Mouse (Mus musculus): ENCODE data around the gene Ovca2. TPM values are rescaled to one million over a fixed set of nuclear protein-coding genes. Genes with fewer than 3 reads are reported as not detected.

Ovca2 gene
- polyA plus RNA-seq (2015; fragmentation: Nextera tagmentation; extraction: Ambion mirVana): 19.4 and 23.2 TPM in 2 replicates

- peak within 1 kb of the TSS; percentile 84 for H3K4me3 ChIP-seq (replicated peaks; ENCODE audit: low read length)
- under 1% methylated on average over 33 of the region's 33 CpGs for WGBS
- 0 out of 2 replicates have a peak, but pooled peaks cover 3% of the 10 kb centered on the region for H3K36me3 ChIP-seq (ENCODE audit: control insufficient read depth, insufficient read depth, low read length)
- peak; percentile 95 for ATAC-seq (ENCODE audit: insufficient read depth, low FRiP score)
- no peaks in the 10 kb centered on the region for H3K9me3 ChIP-seq (replicated peaks; ENCODE audit: control insufficient read depth, low read length)
- peak within 1 kb of the TSS; percentile 69 for H3K27ac ChIP-seq (ENCODE audit: low read length)
- peak within 1 kb of the TSS; percentile 93 for H3K4me2 ChIP-seq (ENCODE audit: low read depth, low read length)
- peak within 1 kb of the TSS; percentile 89 for H3K9ac ChIP-seq (ENCODE audit: low read length)
- H3K27me3 ChIP-seq (ENCODE audit: control insufficient read depth, insufficient read depth, low read length): no peaks in the 10 kb centered on the region
- H3K4me1 ChIP-seq (ENCODE audit: control insufficient read depth, insufficient read depth, low read length): peaks cover 14% of the 10 kb centered on the region
Measured at GRCm38 (mm10) chr11:75178672-75179208, at the start of gene Ovca2. TSS of gene Ovca2 (minus strand) at chr11:75178835.

- Histone ChIP-seq H3K9me3 (replicated peaks; ENCODE audit: control insufficient read depth, low read length) (no peaks in the 10 kb centered on the region), H3K27ac (ENCODE audit: low read length) (no peak overlapping the region), H3K9ac (ENCODE audit: low read length) (no peak overlapping the region), H3K4me1 (ENCODE audit: control insufficient read depth, insufficient read depth, low read length) (no peaks in the 10 kb centered on the region), H3K27me3 (ENCODE audit: control insufficient read depth, insufficient read depth, low read length) (no peaks in the 10 kb centered on the region), H3K4me2 (ENCODE audit: low read depth, low read length) (no peak overlapping the region), H3K36me3 (ENCODE audit: control insufficient read depth, insufficient read depth, low read length) (no peaks in the 10 kb centered on the region), H3K4me3 (replicated peaks; ENCODE audit: low read length) (no peak overlapping the region)
- no peak for ATAC-seq (ENCODE audit: insufficient read depth, low FRiP score)
- WGBS: 46% methylated on average over 3 of the region's 3 CpGs
Measured at GRCm38 (mm10) chr11:75227632-75228031, 49.0 kb upstream of the Ovca2 start.

- Histone ChIP-seq H3K9me3 (replicated peaks; ENCODE audit: control insufficient read depth, low read length) (no peaks in the 10 kb centered on the region), H3K27ac (ENCODE audit: low read length) (no peak overlapping the region), H3K4me1 (ENCODE audit: control insufficient read depth, insufficient read depth, low read length) (peaks cover 11% of the 10 kb centered on the region), H3K27me3 (ENCODE audit: control insufficient read depth, insufficient read depth, low read length) (no peaks in the 10 kb centered on the region), H3K4me2 (ENCODE audit: low read depth, low read length) (no peak overlapping the region), H3K36me3 (ENCODE audit: control insufficient read depth, insufficient read depth, low read length) (no peaks in the 10 kb centered on the region), H3K9ac (ENCODE audit: low read length) (no peak overlapping the region), H3K4me3 (replicated peaks; ENCODE audit: low read length) (no peak overlapping the region)
- ATAC-seq (ENCODE audit: insufficient read depth, low FRiP score): no peak
- WGBS: 84% methylated on average over 4 of the region's 4 CpGs
Measured at GRCm38 (mm10) chr11:75224835-75225234, 46.2 kb upstream of the Ovca2 start.

GRCm38 (mm10) chr11:75224062-75224461 lies 45.4 kb upstream of the Ovca2 start:
- H3K4me3 ChIP-seq (replicated peaks; ENCODE audit: low read length): no peak overlapping the region
- no peaks in the 10 kb centered on the region for H3K9me3 ChIP-seq (replicated peaks; ENCODE audit: control insufficient read depth, low read length)
- no peaks in the 10 kb centered on the region for H3K27me3 ChIP-seq (ENCODE audit: control insufficient read depth, insufficient read depth, low read length)
- 89% methylated on average over 12 of the region's 12 CpGs for WGBS
- H3K4me1 ChIP-seq (ENCODE audit: control insufficient read depth, insufficient read depth, low read length): peaks cover 15% of the 10 kb centered on the region
- H3K4me2 ChIP-seq (ENCODE audit: low read depth, low read length): no peak overlapping the region
- no peak overlapping the region for H3K9ac ChIP-seq (ENCODE audit: low read length)
- no peaks in the 10 kb centered on the region for H3K36me3 ChIP-seq (ENCODE audit: control insufficient read depth, insufficient read depth, low read length)
- H3K27ac ChIP-seq (ENCODE audit: low read length): no peak overlapping the region
- ATAC-seq (ENCODE audit: insufficient read depth, low FRiP score): no peak

- H3K27ac ChIP-seq (ENCODE audit: low read length): no peak overlapping the region
- no peak overlapping the region for H3K9ac ChIP-seq (ENCODE audit: low read length)
- no peak overlapping the region for H3K4me3 ChIP-seq (replicated peaks; ENCODE audit: low read length)
- H3K27me3 ChIP-seq (ENCODE audit: control insufficient read depth, insufficient read depth, low read length): no peaks in the 10 kb centered on the region
- no peak for ATAC-seq (ENCODE audit: insufficient read depth, low FRiP score)
- peaks cover 15% of the 10 kb centered on the region for H3K4me1 ChIP-seq (ENCODE audit: control insufficient read depth, insufficient read depth, low read length)
- H3K4me2 ChIP-seq (ENCODE audit: low read depth, low read length): 0 out of 2 replicates have a peak overlapping the region, but pooled peaks have one; percentile 10
- WGBS: 38% methylated on average over 5 of the region's 6 CpGs
- no peaks in the 10 kb centered on the region for H3K9me3 ChIP-seq (replicated peaks; ENCODE audit: control insufficient read depth, low read length)
- H3K36me3 ChIP-seq (ENCODE audit: control insufficient read depth, insufficient read depth, low read length): no peaks in the 10 kb centered on the region
Measured at GRCm38 (mm10) chr11:75220517-75221145, 42.0 kb upstream of the Ovca2 start.

- Histone ChIP-seq H3K36me3 (ENCODE audit: control insufficient read depth, insufficient read depth, low read length) (no peaks in the 10 kb centered on the region), H3K9me3 (replicated peaks; ENCODE audit: control insufficient read depth, low read length) (no peaks in the 10 kb centered on the region), H3K4me2 (ENCODE audit: low read depth, low read length) (0 out of 2 replicates have a peak overlapping the region, but pooled peaks have one; percentile 10), H3K27ac (ENCODE audit: low read length) (peak overlapping the region; percentile 29; the same call in 1 of the 2 replicates), H3K4me1 (ENCODE audit: control insufficient read depth, insufficient read depth, low read length) (peaks cover 15% of the 10 kb centered on the region), H3K27me3 (ENCODE audit: control insufficient read depth, insufficient read depth, low read length) (no peaks in the 10 kb centered on the region), H3K4me3 (replicated peaks; ENCODE audit: low read length) (no peak overlapping the region), H3K9ac (ENCODE audit: low read length) (no peak overlapping the region)
- no peak; the same call in 1 of the 2 replicates for ATAC-seq (ENCODE audit: insufficient read depth, low FRiP score)
- 22% methylated on average over 9 of the region's 9 CpGs for WGBS
Measured at GRCm38 (mm10) chr11:75220115-75220514, 41.5 kb upstream of the Ovca2 start.

GRCm38 (mm10) chr11:75214081-75214950 lies 35.7 kb upstream of the Ovca2 start:
- Histone ChIP-seq H3K9me3 (replicated peaks; ENCODE audit: control insufficient read depth, low read length) (no peaks in the 10 kb centered on the region), H3K36me3 (ENCODE audit: control insufficient read depth, insufficient read depth, low read length) (no peaks in the 10 kb centered on the region), H3K4me3 (replicated peaks; ENCODE audit: low read length) (peak overlapping the region; percentile 32), H3K9ac (ENCODE audit: low read length) (peak overlapping the region; percentile 66), H3K4me1 (ENCODE audit: control insufficient read depth, insufficient read depth, low read length) (peaks cover 26% of the 10 kb centered on the region), H3K27ac (ENCODE audit: low read length) (peak overlapping the region; percentile 82), H3K27me3 (ENCODE audit: control insufficient read depth, insufficient read depth, low read length) (no peaks in the 10 kb centered on the region), H3K4me2 (ENCODE audit: low read depth, low read length) (peak overlapping the region; percentile 55)
- ATAC-seq (ENCODE audit: insufficient read depth, low FRiP score): peak; percentile 5
- WGBS: 22% methylated on average over 13 of the region's 13 CpGs

GRCm38 (mm10) chr11:75213372-75214080 lies 34.9 kb upstream of the Ovca2 start:
- H3K4me2 ChIP-seq (ENCODE audit: low read depth, low read length): peak overlapping the region; percentile 55
- H3K9me3 ChIP-seq (replicated peaks; ENCODE audit: control insufficient read depth, low read length): no peaks in the 10 kb centered on the region
- H3K4me3 ChIP-seq (replicated peaks; ENCODE audit: low read length): peak overlapping the region; percentile 32
- peak; percentile 84 for ATAC-seq (ENCODE audit: insufficient read depth, low FRiP score)
- peaks cover 26% of the 10 kb centered on the region for H3K4me1 ChIP-seq (ENCODE audit: control insufficient read depth, insufficient read depth, low read length)
- H3K27me3 ChIP-seq (ENCODE audit: control insufficient read depth, insufficient read depth, low read length): no peaks in the 10 kb centered on the region
- peak overlapping the region; percentile 66 for H3K9ac ChIP-seq (ENCODE audit: low read length)
- H3K27ac ChIP-seq (ENCODE audit: low read length): peak overlapping the region; percentile 82
- no peaks in the 10 kb centered on the region for H3K36me3 ChIP-seq (ENCODE audit: control insufficient read depth, insufficient read depth, low read length)
- WGBS: 6% methylated on average over 33 of the region's 35 CpGs

Data from stomach, embryonic 16.5 days (tissue).